Mouse (Mus musculus): ENCODE measurements around the gene A530064D06Rik. TPM values are rescaled to one million over a fixed set of nuclear protein-coding genes. Genes with fewer than 3 reads are reported as not detected.
"Not testable (repeated sequence)": the region's sequence is repeated elsewhere in the genome, so short reads cannot be mapped to it uniquely, and the experiment has no call there.

The A530064D06Rik gene
- polyA plus RNA-seq (2016; fragmentation: Nextera tagmentation; extraction: Ambion mirVana) = not detected in 2 replicates

- H3K27ac ChIP-seq; H3K9me3 ChIP-seq; H3K4me1 ChIP-seq (replicated peaks); H3K27me3 ChIP-seq (ENCODE audit: insufficient read depth, poor library complexity, severe bottlenecking); DNase-seq (ENCODE audit: low spot score); H3K36me3 ChIP-seq; H3K4me3 ChIP-seq: not testable (repeated sequence)
- 88% methylated on average over 2 of the region's 2 CpGs for WGBS
These were observed at the start of gene A530064D06Rik for GRCm38 (mm10) chr17:48167103-48167502. TSS of gene A530064D06Rik (minus strand) at chr17:48167275.

- Histone ChIP-seq H3K4me3 (no peak overlapping the region), H3K27me3 (ENCODE audit: insufficient read depth, poor library complexity, severe bottlenecking) (no peaks in the 10 kb centered on the region), H3K27ac (no peak overlapping the region), H3K9me3 (peaks cover 6% of the 10 kb centered on the region; the same call in 1 of the 2 replicates), H3K36me3 (no peaks in the 10 kb centered on the region), H3K4me1 (replicated peaks) (no peaks in the 10 kb centered on the region)
- WGBS = 91% methylated on average over 1 of the region's 1 CpGs
- DNase-seq (ENCODE audit: low spot score) = no peak
These were observed 48.4 kb upstream of the A530064D06Rik start for GRCm38 (mm10) chr17:48215429-48215828.

GRCm38 (mm10) chr17:48213511-48213910 lies 46.4 kb upstream of the A530064D06Rik start:
- Histone ChIP-seq H3K4me3 (no peak overlapping the region), H3K4me1 (replicated peaks) (no peaks in the 10 kb centered on the region), H3K27me3 (ENCODE audit: insufficient read depth, poor library complexity, severe bottlenecking) (no peaks in the 10 kb centered on the region), H3K9me3 (peaks cover 6% of the 10 kb centered on the region; the same call in 1 of the 2 replicates), H3K27ac (no peak overlapping the region), H3K36me3 (no peaks in the 10 kb centered on the region)
- WGBS = 76% methylated on average over 5 of the region's 5 CpGs
- DNase-seq (ENCODE audit: low spot score) = no peak

GRCm38 (mm10) chr17:48212596-48212995 lies 45.5 kb upstream of the A530064D06Rik start:
- H3K27ac ChIP-seq = no peak overlapping the region
- no peak for DNase-seq (ENCODE audit: low spot score)
- no peaks in the 10 kb centered on the region for H3K36me3 ChIP-seq
- H3K4me1 ChIP-seq (replicated peaks) = no peaks in the 10 kb centered on the region
- 94% methylated on average over 12 of the region's 12 CpGs for WGBS
- no peaks in the 10 kb centered on the region for H3K27me3 ChIP-seq (ENCODE audit: insufficient read depth, poor library complexity, severe bottlenecking)
- 0 out of 2 replicates have a peak, but pooled peaks cover 3% of the 10 kb centered on the region for H3K9me3 ChIP-seq
- H3K4me3 ChIP-seq = no peak overlapping the region

GRCm38 (mm10) chr17:48203086-48203485 lies 36.0 kb upstream of the A530064D06Rik start:
- no peaks in the 10 kb centered on the region for H3K4me1 ChIP-seq (replicated peaks)
- no peaks in the 10 kb centered on the region for H3K27me3 ChIP-seq (ENCODE audit: insufficient read depth, poor library complexity, severe bottlenecking)
- no peaks in the 10 kb centered on the region for H3K36me3 ChIP-seq
- WGBS = 95% methylated on average over 12 of the region's 12 CpGs
- H3K27ac ChIP-seq = no peak overlapping the region
- H3K4me3 ChIP-seq = no peak overlapping the region
- peaks cover 22% of the 10 kb centered on the region for H3K9me3 ChIP-seq
- no peak for DNase-seq (ENCODE audit: low spot score)

GRCm38 (mm10) chr17:48192366-48192765 lies 25.3 kb upstream of the A530064D06Rik start:
- no peak overlapping the region for H3K27ac ChIP-seq
- no peaks in the 10 kb centered on the region for H3K4me1 ChIP-seq (replicated peaks)
- H3K36me3 ChIP-seq = no peaks in the 10 kb centered on the region
- H3K9me3 ChIP-seq = no peaks in the 10 kb centered on the region
- 85% methylated on average over 2 of the region's 2 CpGs for WGBS
- no peaks in the 10 kb centered on the region for H3K27me3 ChIP-seq (ENCODE audit: insufficient read depth, poor library complexity, severe bottlenecking)
- no peak for DNase-seq (ENCODE audit: low spot score)
- H3K4me3 ChIP-seq = no peak overlapping the region

- no peak for DNase-seq (ENCODE audit: low spot score)
- H3K4me1 ChIP-seq (replicated peaks) = no peaks in the 10 kb centered on the region
- H3K27me3 ChIP-seq (ENCODE audit: insufficient read depth, poor library complexity, severe bottlenecking) = no peaks in the 10 kb centered on the region
- H3K27ac ChIP-seq = no peak overlapping the region
- no peaks in the 10 kb centered on the region for H3K9me3 ChIP-seq
- WGBS = 83% methylated on average over 5 of the region's 5 CpGs
- no peak overlapping the region for H3K4me3 ChIP-seq
- no peaks in the 10 kb centered on the region for H3K36me3 ChIP-seq
These were observed 18.2 kb upstream of the A530064D06Rik start for GRCm38 (mm10) chr17:48185252-48185651.

GRCm38 (mm10) chr17:48157382-48158076 lies 9.5 kb downstream of the A530064D06Rik start:
- Histone ChIP-seq H3K27ac (no peak overlapping the region), H3K9me3 (peaks cover 13% of the 10 kb centered on the region), H3K36me3 (no peaks in the 10 kb centered on the region), H3K27me3 (ENCODE audit: insufficient read depth, poor library complexity, severe bottlenecking) (no peaks in the 10 kb centered on the region), H3K4me1 (replicated peaks) (no peaks in the 10 kb centered on the region), H3K4me3 (no peak overlapping the region)
- DNase-seq (ENCODE audit: low spot score) = no peak
- WGBS = 59% methylated on average over 1 of the region's 1 CpGs

GRCm38 (mm10) chr17:48146120-48146519 lies 21.0 kb downstream of the A530064D06Rik start, which contains the start of gene 9830107B12Rik:
TSS of gene 9830107B12Rik (minus strand) at chr17:48146268.
- DNase-seq (ENCODE audit: low spot score) = no peak
- 79% methylated on average over 3 of the region's 3 CpGs for WGBS
- H3K9me3 ChIP-seq = 0 out of 2 replicates have a peak, but pooled peaks cover 6% of the 10 kb centered on the region
- H3K27ac ChIP-seq = no peak within 1 kb of the TSS
- H3K4me1 ChIP-seq (replicated peaks) = no peaks in the 10 kb centered on the region
- no peaks in the 10 kb centered on the region for H3K36me3 ChIP-seq
- H3K4me3 ChIP-seq = no peak within 1 kb of the TSS
- no peaks in the 10 kb centered on the region for H3K27me3 ChIP-seq (ENCODE audit: insufficient read depth, poor library complexity, severe bottlenecking)

GRCm38 (mm10) chr17:48132810-48133209 lies 34.3 kb downstream of the A530064D06Rik start:
- Histone ChIP-seq H3K9me3 (no peaks in the 10 kb centered on the region), H3K27me3 (ENCODE audit: insufficient read depth, poor library complexity, severe bottlenecking) (no peaks in the 10 kb centered on the region), H3K4me1 (replicated peaks) (no peaks in the 10 kb centered on the region), H3K4me3 (no peak overlapping the region), H3K36me3 (no peaks in the 10 kb centered on the region), H3K27ac (no peak overlapping the region)
- WGBS = 92% methylated on average over 2 of the region's 2 CpGs
- DNase-seq (ENCODE audit: low spot score) = no peak

- 94% methylated on average over 20 of the region's 20 CpGs for WGBS
- DNase-seq (ENCODE audit: low spot score) = no peak
These were observed 46.6 kb downstream of the A530064D06Rik start for GRCm38 (mm10) chr17:48120456-48120855.

GRCm38 (mm10) chr17:48119656-48120055 lies 47.4 kb downstream of the A530064D06Rik start:
- Histone ChIP-seq H3K4me3 (no peak overlapping the region), H3K36me3 (no peaks in the 10 kb centered on the region), H3K27ac (no peak overlapping the region), H3K4me1 (replicated peaks) (no peaks in the 10 kb centered on the region), H3K27me3 (ENCODE audit: insufficient read depth, poor library complexity, severe bottlenecking) (no peaks in the 10 kb centered on the region), H3K9me3 (no peaks in the 10 kb centered on the region)
- WGBS = 26% methylated on average over 3 of the region's 3 CpGs
- DNase-seq (ENCODE audit: low spot score) = peak; percentile 85

More at GRCm38 (mm10) chr17:48120456-48120855, 46.6 kb downstream of the A530064D06Rik start:
- Histone ChIP-seq H3K4me3 (no peak overlapping the region), H3K36me3 (no peaks in the 10 kb centered on the region), H3K4me1 (replicated peaks) (no peaks in the 10 kb centered on the region), H3K27ac (no peak overlapping the region), H3K27me3 (ENCODE audit: insufficient read depth, poor library complexity, severe bottlenecking) (no peaks in the 10 kb centered on the region), H3K9me3 (no peaks in the 10 kb centered on the region)

- no peak for DNase-seq (ENCODE audit: low spot score)
- Histone ChIP-seq H3K27me3 (ENCODE audit: insufficient read depth, poor library complexity, severe bottlenecking) (no peaks in the 10 kb centered on the region), H3K9me3 (peaks cover 3% of the 10 kb centered on the region), H3K27ac (no peak overlapping the region), H3K4me3 (no peak overlapping the region), H3K4me1 (replicated peaks) (no peaks in the 10 kb centered on the region), H3K36me3 (no peaks in the 10 kb centered on the region)
- WGBS = 79% methylated on average over 1 of the region's 1 CpGs
These were observed 48.5 kb downstream of the A530064D06Rik start for GRCm38 (mm10) chr17:48118570-48118969.
